Mouse (Mus musculus) hindbrain, postnatal 0 days (tissue): ENCODE measurements around the gene Dthd1. TPM values are rescaled to one million over a fixed set of nuclear protein-coding genes. Genes with fewer than 3 reads are reported as not detected.

Experiments
- ATAC-seq: fragments of 200-750 bp; cut with Nextera tagmentation; 2 replicates; pipeline ENCODE4 v1.8.0; 2017; ENCODE audit warnings: mild to moderate bottlenecking, moderate TSS enrichment, moderate library complexity
- DNase-seq: peaks from one replicate; pipeline ENCODE4 v3.0.0-alpha.2; 2015; ENCODE audit warnings: low spot score
- H3K27ac ChIP-seq: fragments of 300-500 bp; sonication (generic); 2 replicates; pipeline ENCODE4 v1.5.1; 2014; ENCODE audit warnings: mild to moderate bottlenecking
- H3K27me3 ChIP-seq: fragments of 300-500 bp; sonication (generic); 2 replicates; pipeline ENCODE4 v1.6.1; 2014; ENCODE audit warnings: low read length, mixed read lengths; ENCODE audit not compliant: insufficient read depth
- H3K36me3 ChIP-seq: fragments of 300-500 bp; sonication (generic); 2 replicates; pipeline ENCODE4 v1.6.1; 2014; ENCODE audit warnings: low read length, mixed read lengths; ENCODE audit not compliant: insufficient read depth
- H3K4me1 ChIP-seq: fragments of 300-500 bp; sonication (generic); 2 replicates; pipeline ENCODE4 v1.6.1; 2014; ENCODE audit warnings: antibody characterized with exemption, low read length, mixed read lengths; ENCODE audit not compliant: insufficient read depth
- H3K4me2 ChIP-seq: fragments of 300-500 bp; sonication (generic); 2 replicates; pipeline ENCODE4 v1.6.1; 2014; ENCODE audit warnings: low read depth, mild to moderate bottlenecking, low read length, moderate library complexity, mixed read lengths
- H3K4me3 ChIP-seq: fragments of 300-500 bp; sonication (generic); 2 replicates; pipeline ENCODE4 v1.5.1; 2014; ENCODE audit warnings: low read length
- H3K9ac ChIP-seq: fragments of 300-500 bp; sonication (generic); replicated peaks from 2 replicates; pipeline ENCODE4 v1.6.1; 2014; ENCODE audit warnings: mild to moderate bottlenecking, low read length, moderate library complexity, mixed read lengths
- H3K9me3 ChIP-seq: fragments of 300-500 bp; sonication (generic); 2 replicates; pipeline ENCODE4 v1.6.1; 2016; ENCODE audit warnings: low read length, mixed read lengths
- CTCF ChIP-seq: IDR thresholded peaks from 2 replicates; pipeline ENCODE4 v1.5.1; 2016; ENCODE audit warnings: antibody characterized with exemption, control low read depth, low read depth
- WGBS: fragments of 180-500 bp; shearing (Covaris S2); extraction: QIAGEN DNeasy Blood & Tissue Kit; methylation state at CpG from one replicate; pipeline ENCODE4 v1.1.7; 2014; 5-methylcytosine and 5-hydroxymethylcytosine counted together
- polyA plus RNA-seq: library from polyadenylated mRNA; unstranded; fragments of >200 nt; fragmentation: Nextera tagmentation; extraction: Ambion mirVana; gene quantifications from 2 replicates; pipeline ENCODE4 v1.2.1, GENCODE M21; 2015
- total RNA-seq: library from RNA; depleted of rRNA; stranded (reverse); fragments of >200 nt; gene quantifications from 2 replicates; pipeline ENCODE4 v1.2.3, GENCODE M21; 2014

Dthd1 gene
- total and polyA plus RNA-seq, 2 experiments from 2014 or later = not detected

- ATAC-seq (no peak), DNase-seq (no peak)
- H3K27me3 ChIP-seq = no peaks in the 10 kb centered on the region
- no peaks in the 10 kb centered on the region for H3K9me3 ChIP-seq
- no peak overlapping the region for H3K4me3 ChIP-seq
- 78% methylated on average over 2 of the region's 2 CpGs for WGBS
- no peak overlapping the region for H3K9ac ChIP-seq
- no peaks in the 10 kb centered on the region for H3K4me1 ChIP-seq
- no peak overlapping the region for H3K27ac ChIP-seq
- H3K4me2 ChIP-seq = no peak overlapping the region
- no peak for TF ChIP-seq CTCF
- no peaks in the 10 kb centered on the region for H3K36me3 ChIP-seq
Observed at GRCm38 (mm10) chr5:62858282-62858681, 44.7 kb downstream of the Dthd1 start.

GRCm38 (mm10) chr5:62864348-62864747 is 50.7 kb downstream of the Dthd1 start:
- Histone ChIP-seq H3K27ac (no peak overlapping the region), H3K4me3 (no peak overlapping the region), H3K4me2 (no peak overlapping the region), H3K4me1 (no peaks in the 10 kb centered on the region), H3K36me3 (no peaks in the 10 kb centered on the region), H3K27me3 (no peaks in the 10 kb centered on the region), H3K9ac (no peak overlapping the region), H3K9me3 (no peaks in the 10 kb centered on the region)
- ATAC-seq (no peak), DNase-seq (no peak)
- no peak for TF ChIP-seq CTCF
- WGBS = 86% methylated on average over 3 of the region's 3 CpGs

- no peaks in the 10 kb centered on the region for H3K4me1 ChIP-seq
- DNase-seq = no peak
- no peak overlapping the region for H3K4me3 ChIP-seq
- no peak for ATAC-seq
- H3K9me3 ChIP-seq = no peaks in the 10 kb centered on the region
- no peaks in the 10 kb centered on the region for H3K36me3 ChIP-seq
- no peak overlapping the region for H3K9ac ChIP-seq
- no peak overlapping the region for H3K27ac ChIP-seq
- TF ChIP-seq CTCF = no peak
- no peak overlapping the region for H3K4me2 ChIP-seq
- no peaks in the 10 kb centered on the region for H3K27me3 ChIP-seq
Observed at GRCm38 (mm10) chr5:62867003-62867402, 53.4 kb downstream of the Dthd1 start.

DNA sequence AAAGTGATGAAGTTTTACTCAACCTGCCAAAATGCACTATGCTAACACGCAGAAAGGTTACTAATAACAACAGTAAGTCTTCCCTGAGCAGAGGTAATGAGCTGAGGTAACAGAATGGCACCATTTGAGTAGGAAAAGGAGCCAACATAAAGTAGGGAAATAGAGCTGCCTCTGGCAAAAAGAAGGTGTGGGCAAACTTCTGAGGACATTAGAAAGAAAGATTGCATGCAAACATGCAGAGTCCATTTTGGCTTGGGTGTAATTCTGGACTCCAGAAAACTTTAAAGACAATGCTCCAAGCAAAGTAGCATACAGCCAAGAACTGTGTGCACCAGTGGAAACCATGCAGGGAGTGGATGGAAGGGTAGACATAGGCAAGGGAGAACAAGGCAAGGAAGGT is 65.9 kb downstream of the Dthd1 start:
- Histone ChIP-seq H3K4me1 (no peaks in the 10 kb centered on the region), H3K4me2 (no peak overlapping the region), H3K9ac (no peak overlapping the region), H3K9me3 (no peaks in the 10 kb centered on the region), H3K36me3 (no peaks in the 10 kb centered on the region), H3K27ac (no peak overlapping the region), H3K4me3 (no peak overlapping the region), H3K27me3 (no peaks in the 10 kb centered on the region)
- WGBS = 71% methylated on average over 1 of the region's 1 CpGs
- no peak for DNase-seq
- ATAC-seq = no peak
- no peak for TF ChIP-seq CTCF

DNA sequence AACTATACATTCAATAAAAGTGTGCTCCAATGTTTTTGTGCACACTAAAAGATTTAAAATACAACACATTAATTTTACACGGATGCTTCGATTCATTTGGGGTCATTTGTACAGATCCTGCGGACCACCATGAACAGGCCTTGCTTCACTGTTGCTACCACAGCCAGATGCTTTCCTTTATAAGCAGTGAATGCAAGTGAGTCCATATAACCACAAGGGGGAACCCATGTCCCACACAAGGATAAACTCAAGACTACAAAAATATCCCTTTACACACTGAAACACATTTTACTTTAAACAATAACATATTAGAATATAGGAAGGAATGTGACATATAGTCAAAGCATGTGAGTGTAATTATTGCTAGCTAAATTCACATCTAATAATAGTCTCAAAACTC is 81.7 kb downstream of the Dthd1 start:
- WGBS = 59% methylated on average over 3 of the region's 3 CpGs
- Histone ChIP-seq H3K9ac (no peak overlapping the region), H3K27me3 (no peaks in the 10 kb centered on the region), H3K9me3 (no peaks in the 10 kb centered on the region), H3K4me2 (no peak overlapping the region), H3K4me3 (no peak overlapping the region), H3K27ac (no peak overlapping the region), H3K4me1 (no peaks in the 10 kb centered on the region), H3K36me3 (no peaks in the 10 kb centered on the region)
- DNase-seq (peak; percentile 80), ATAC-seq (no peak)
- peak; percentile 85 for TF ChIP-seq CTCF

DNA sequence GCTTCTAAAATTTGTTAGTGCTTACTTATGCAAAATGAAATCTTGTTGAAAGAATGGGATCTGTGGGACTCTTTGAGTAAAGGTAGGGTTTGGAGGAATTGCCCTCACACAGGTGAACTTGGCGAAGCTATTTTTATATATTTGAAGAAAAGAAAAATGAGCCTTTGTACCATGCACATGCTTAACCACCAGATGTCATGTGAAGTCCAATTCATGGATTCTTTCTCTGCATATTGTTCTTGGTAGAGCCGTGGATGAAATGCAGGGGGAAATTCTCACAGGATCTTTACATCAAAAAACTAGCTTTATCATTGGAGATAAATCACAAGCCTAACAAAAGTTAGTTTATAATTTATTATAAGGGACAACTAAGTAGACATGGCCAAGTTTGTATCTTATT is 93.3 kb downstream of the Dthd1 start:
- Histone ChIP-seq H3K4me3 (no peak overlapping the region), H3K27me3 (no peaks in the 10 kb centered on the region), H3K9me3 (no peaks in the 10 kb centered on the region), H3K9ac (no peak overlapping the region), H3K36me3 (no peaks in the 10 kb centered on the region), H3K4me2 (no peak overlapping the region), H3K27ac (no peak overlapping the region), H3K4me1 (no peaks in the 10 kb centered on the region)
- TF ChIP-seq CTCF = peak; percentile 68
- ATAC-seq = peak; percentile 49; the same call in 1 of the 2 replicates
- DNase-seq = peak; percentile 60
- 60% methylated on average over 2 of the region's 2 CpGs for WGBS

GRCm38 (mm10) chr5:62909074-62909473 is 95.5 kb downstream of the Dthd1 start:
- 89% methylated on average over 5 of the region's 5 CpGs for WGBS
- no peak for ATAC-seq
- Histone ChIP-seq H3K27me3 (no peaks in the 10 kb centered on the region), H3K27ac (no peak overlapping the region), H3K9me3 (no peaks in the 10 kb centered on the region), H3K4me2 (no peak overlapping the region), H3K4me1 (no peaks in the 10 kb centered on the region), H3K36me3 (no peaks in the 10 kb centered on the region), H3K4me3 (no peak overlapping the region), H3K9ac (no peak overlapping the region)
- no peak for DNase-seq
- no peak for TF ChIP-seq CTCF
